Mouse (Mus musculus): ENCODE measurements at regions not wholly inside any gene's neighbourhood (a gene's known extent, or its start where the extent isn't known, plus 50 kb on each side); places are given as distances from the start of the nearest gene placed in this dataset.

DNA sequence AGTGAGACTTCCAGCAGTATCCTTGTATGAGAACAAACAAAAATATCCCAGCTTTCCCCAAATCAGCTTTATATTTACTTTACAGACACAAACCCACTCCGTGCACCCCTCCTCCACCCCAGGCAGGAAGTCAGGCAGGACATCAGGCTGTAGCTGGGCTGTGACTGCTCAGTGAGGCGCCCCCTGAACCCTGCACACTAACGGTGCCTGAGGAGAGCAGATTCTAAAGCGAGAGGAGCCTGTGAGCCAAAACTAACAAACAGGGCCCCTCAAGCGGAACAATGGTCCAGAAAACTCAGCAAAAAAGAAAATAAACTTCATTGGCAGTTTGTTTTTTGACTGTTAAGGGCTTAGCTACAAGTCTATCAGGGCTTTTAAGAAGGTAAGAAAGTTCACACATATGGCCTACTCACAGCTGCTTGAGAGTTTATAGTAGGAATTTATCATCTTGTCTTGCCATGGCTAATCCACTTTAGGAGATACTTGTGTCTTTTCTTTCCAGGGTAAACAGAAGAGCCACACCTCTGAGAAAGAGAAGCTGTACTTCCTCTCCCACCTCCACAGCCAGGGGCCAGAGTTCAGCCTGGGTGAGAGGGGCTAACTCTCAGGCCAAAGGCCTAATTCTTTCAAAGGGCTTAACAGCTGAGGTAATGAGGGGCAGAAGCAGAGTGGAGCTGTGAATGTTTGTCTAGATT is 1628.2 kb downstream of the 4930444P10Rik start:
- H3K27me3 ChIP-seq (ENCODE audit: control insufficient read depth, insufficient read depth, low read length), result no peaks in the 10 kb centered on the region
- H3K4me3 ChIP-seq (ENCODE audit: low read depth, low read length), result no peak overlapping the region
- no peak overlapping the region for H3K9ac ChIP-seq (ENCODE audit: low read length)
- no peaks in the 10 kb centered on the region for H3K36me3 ChIP-seq (ENCODE audit: control insufficient read depth, insufficient read depth, low read length)
- ATAC-seq (replicated peaks; ENCODE audit: low FRiP score) (no peak; the same call in 1 of the 2 replicates), DNase-seq (ENCODE audit: low spot score) (no peak)
- no peaks in the 10 kb centered on the region for H3K4me1 ChIP-seq (replicated peaks; ENCODE audit: control insufficient read depth, insufficient read depth, low read length)
- no peak overlapping the region for H3K4me2 ChIP-seq (ENCODE audit: low read depth, low read length, severe bottlenecking)
- H3K27ac ChIP-seq (ENCODE audit: low read depth, low read length), result no peak overlapping the region
- H3K9me3 ChIP-seq (ENCODE audit: control insufficient read depth, low read length), result no peaks in the 10 kb centered on the region
- WGBS, result 9% methylated on average over 5 of the region's 5 CpGs

GRCm38 (mm10) chr1:14462496-14462895 is 1630.6 kb downstream of the 4930444P10Rik start:
- Histone ChIP-seq H3K4me3 (ENCODE audit: low read depth, low read length) (no peak overlapping the region), H3K27ac (ENCODE audit: low read depth, low read length) (no peak overlapping the region), H3K4me2 (ENCODE audit: low read depth, low read length, severe bottlenecking) (no peak overlapping the region), H3K27me3 (ENCODE audit: control insufficient read depth, insufficient read depth, low read length) (no peaks in the 10 kb centered on the region), H3K9me3 (ENCODE audit: control insufficient read depth, low read length) (no peaks in the 10 kb centered on the region), H3K36me3 (ENCODE audit: control insufficient read depth, insufficient read depth, low read length) (no peaks in the 10 kb centered on the region), H3K9ac (ENCODE audit: low read length) (no peak overlapping the region), H3K4me1 (replicated peaks; ENCODE audit: control insufficient read depth, insufficient read depth, low read length) (no peaks in the 10 kb centered on the region)
- 0 out of 2 replicates have a peak, but pooled peaks have one; percentile 18 for ATAC-seq (replicated peaks; ENCODE audit: low FRiP score)
- 41% methylated on average over 3 of the region's 3 CpGs for WGBS
- DNase-seq (ENCODE audit: low spot score), result no peak

GRCm38 (mm10) chr1:14460811-14461210 is 1632.3 kb downstream of the 4930444P10Rik start:
- H3K4me1 ChIP-seq (replicated peaks; ENCODE audit: control insufficient read depth, insufficient read depth, low read length), result no peaks in the 10 kb centered on the region
- H3K4me2 ChIP-seq (ENCODE audit: low read depth, low read length, severe bottlenecking), result no peak overlapping the region
- ATAC-seq (replicated peaks; ENCODE audit: low FRiP score) (no peak), DNase-seq (ENCODE audit: low spot score) (no peak)
- H3K4me3 ChIP-seq (ENCODE audit: low read depth, low read length), result no peak overlapping the region
- no peak overlapping the region for H3K27ac ChIP-seq (ENCODE audit: low read depth, low read length)
- no peaks in the 10 kb centered on the region for H3K27me3 ChIP-seq (ENCODE audit: control insufficient read depth, insufficient read depth, low read length)
- H3K36me3 ChIP-seq (ENCODE audit: control insufficient read depth, insufficient read depth, low read length), result no peaks in the 10 kb centered on the region
- H3K9me3 ChIP-seq (ENCODE audit: control insufficient read depth, low read length), result no peaks in the 10 kb centered on the region
- H3K9ac ChIP-seq (ENCODE audit: low read length), result no peak overlapping the region
- WGBS, result 81% methylated on average over 4 of the region's 4 CpGs

GRCm38 (mm10) chr1:14429326-14429725 is 1663.8 kb downstream of the 4930444P10Rik start:
- no peak for DNase-seq (ENCODE audit: low spot score)
- ATAC-seq (replicated peaks; ENCODE audit: low FRiP score), result no peak
- H3K4me1 ChIP-seq (replicated peaks; ENCODE audit: control insufficient read depth, insufficient read depth, low read length), result no peaks in the 10 kb centered on the region
- H3K4me3 ChIP-seq (ENCODE audit: low read depth, low read length), result no peak overlapping the region
- no peaks in the 10 kb centered on the region for H3K36me3 ChIP-seq (ENCODE audit: control insufficient read depth, insufficient read depth, low read length)
- no peaks in the 10 kb centered on the region for H3K9me3 ChIP-seq (ENCODE audit: control insufficient read depth, low read length)
- H3K27me3 ChIP-seq (ENCODE audit: control insufficient read depth, insufficient read depth, low read length), result no peaks in the 10 kb centered on the region
- WGBS, result 55% methylated on average over 2 of the region's 2 CpGs
- no peak overlapping the region for H3K4me2 ChIP-seq (ENCODE audit: low read depth, low read length, severe bottlenecking)
- no peak overlapping the region for H3K9ac ChIP-seq (ENCODE audit: low read length)
- no peak overlapping the region for H3K27ac ChIP-seq (ENCODE audit: low read depth, low read length)

GRCm38 (mm10) chr1:14421030-14421429 is 1672.1 kb downstream of the 4930444P10Rik start:
- Histone ChIP-seq H3K36me3 (ENCODE audit: control insufficient read depth, insufficient read depth, low read length) (no peaks in the 10 kb centered on the region), H3K9ac (ENCODE audit: low read length) (no peak overlapping the region), H3K27ac (ENCODE audit: low read depth, low read length) (no peak overlapping the region), H3K27me3 (ENCODE audit: control insufficient read depth, insufficient read depth, low read length) (no peaks in the 10 kb centered on the region), H3K4me3 (ENCODE audit: low read depth, low read length) (no peak overlapping the region), H3K4me2 (ENCODE audit: low read depth, low read length, severe bottlenecking) (no peak overlapping the region), H3K4me1 (replicated peaks; ENCODE audit: control insufficient read depth, insufficient read depth, low read length) (no peaks in the 10 kb centered on the region), H3K9me3 (ENCODE audit: control insufficient read depth, low read length) (no peaks in the 10 kb centered on the region)
- WGBS, result 76% methylated on average over 1 of the region's 1 CpGs
- DNase-seq (ENCODE audit: low spot score) (no peak), ATAC-seq (replicated peaks; ENCODE audit: low FRiP score) (no peak)

GRCm38 (mm10) chr1:14413826-14414445 is 1679.2 kb downstream of the 4930444P10Rik start:
- no peak overlapping the region for H3K27ac ChIP-seq (ENCODE audit: low read depth, low read length)
- ATAC-seq (replicated peaks; ENCODE audit: low FRiP score) (no peak), DNase-seq (ENCODE audit: low spot score) (no peak)
- H3K9ac ChIP-seq (ENCODE audit: low read length), result no peak overlapping the region
- H3K9me3 ChIP-seq (ENCODE audit: control insufficient read depth, low read length), result no peaks in the 10 kb centered on the region
- H3K4me2 ChIP-seq (ENCODE audit: low read depth, low read length, severe bottlenecking), result no peak overlapping the region
- H3K27me3 ChIP-seq (ENCODE audit: control insufficient read depth, insufficient read depth, low read length), result no peaks in the 10 kb centered on the region
- 36% methylated on average over 4 of the region's 4 CpGs for WGBS
- H3K4me3 ChIP-seq (ENCODE audit: low read depth, low read length), result no peak overlapping the region
- no peaks in the 10 kb centered on the region for H3K4me1 ChIP-seq (replicated peaks; ENCODE audit: control insufficient read depth, insufficient read depth, low read length)
- no peaks in the 10 kb centered on the region for H3K36me3 ChIP-seq (ENCODE audit: control insufficient read depth, insufficient read depth, low read length)

GRCm38 (mm10) chr1:14369957-14370833 is 1722.9 kb downstream of the 4930444P10Rik start:
- no peak for DNase-seq (ENCODE audit: low spot score)
- Histone ChIP-seq H3K4me3 (ENCODE audit: low read depth, low read length) (no peak overlapping the region), H3K36me3 (ENCODE audit: control insufficient read depth, insufficient read depth, low read length) (no peaks in the 10 kb centered on the region), H3K27me3 (ENCODE audit: control insufficient read depth, insufficient read depth, low read length) (no peaks in the 10 kb centered on the region), H3K4me2 (ENCODE audit: low read depth, low read length, severe bottlenecking) (no peak overlapping the region), H3K4me1 (replicated peaks; ENCODE audit: control insufficient read depth, insufficient read depth, low read length) (no peaks in the 10 kb centered on the region), H3K9me3 (ENCODE audit: control insufficient read depth, low read length) (no peaks in the 10 kb centered on the region), H3K9ac (ENCODE audit: low read length) (no peak overlapping the region), H3K27ac (ENCODE audit: low read depth, low read length) (no peak overlapping the region)
- no peak for ATAC-seq (replicated peaks; ENCODE audit: low FRiP score)
- WGBS, result 84% methylated on average over 3 of the region's 3 CpGs

DNA sequence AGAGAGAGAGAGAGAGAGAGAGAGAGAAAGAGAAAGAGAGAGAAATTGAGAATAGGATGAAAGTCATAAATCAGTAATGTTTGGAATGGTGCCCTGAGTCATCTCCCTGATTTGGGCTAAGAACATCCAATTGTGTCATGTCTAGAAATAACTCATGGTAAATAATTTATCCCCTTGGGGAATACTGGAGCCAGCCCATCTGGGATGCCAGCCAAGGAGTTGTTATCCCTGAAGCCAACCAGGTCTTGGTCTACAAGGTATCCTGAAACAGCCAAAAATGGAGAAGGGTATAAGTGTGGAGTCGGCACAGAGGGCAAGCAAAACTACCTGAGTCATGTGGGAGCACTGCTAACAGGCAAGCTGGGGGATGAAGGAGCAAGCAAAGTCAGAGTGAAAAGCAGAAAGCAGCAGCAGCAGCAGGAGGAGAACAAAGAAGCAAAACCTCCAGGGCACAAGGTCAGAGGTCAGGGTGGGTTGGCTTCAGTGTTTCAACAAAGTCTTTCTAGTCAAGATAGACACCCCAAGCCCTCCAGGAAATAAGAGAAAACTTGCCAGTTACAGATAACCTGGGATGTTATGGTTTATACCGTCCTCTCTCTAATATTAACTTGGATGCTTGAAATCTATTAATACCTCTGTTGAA is 1733.0 kb downstream of the 4930444P10Rik start:
- Histone ChIP-seq H3K27ac (ENCODE audit: low read depth, low read length) (no peak overlapping the region), H3K36me3 (ENCODE audit: control insufficient read depth, insufficient read depth, low read length) (no peaks in the 10 kb centered on the region), H3K4me3 (ENCODE audit: low read depth, low read length) (no peak overlapping the region), H3K9me3 (ENCODE audit: control insufficient read depth, low read length) (no peaks in the 10 kb centered on the region), H3K4me1 (replicated peaks; ENCODE audit: control insufficient read depth, insufficient read depth, low read length) (no peaks in the 10 kb centered on the region), H3K4me2 (ENCODE audit: low read depth, low read length, severe bottlenecking) (no peak overlapping the region), H3K27me3 (ENCODE audit: control insufficient read depth, insufficient read depth, low read length) (no peaks in the 10 kb centered on the region), H3K9ac (ENCODE audit: low read length) (no peak overlapping the region)
- ATAC-seq (replicated peaks; ENCODE audit: low FRiP score), result no peak
- no peak for DNase-seq (ENCODE audit: low spot score)
- WGBS, result 51% methylated on average over 2 of the region's 2 CpGs
